In the genomic region with DNA sequence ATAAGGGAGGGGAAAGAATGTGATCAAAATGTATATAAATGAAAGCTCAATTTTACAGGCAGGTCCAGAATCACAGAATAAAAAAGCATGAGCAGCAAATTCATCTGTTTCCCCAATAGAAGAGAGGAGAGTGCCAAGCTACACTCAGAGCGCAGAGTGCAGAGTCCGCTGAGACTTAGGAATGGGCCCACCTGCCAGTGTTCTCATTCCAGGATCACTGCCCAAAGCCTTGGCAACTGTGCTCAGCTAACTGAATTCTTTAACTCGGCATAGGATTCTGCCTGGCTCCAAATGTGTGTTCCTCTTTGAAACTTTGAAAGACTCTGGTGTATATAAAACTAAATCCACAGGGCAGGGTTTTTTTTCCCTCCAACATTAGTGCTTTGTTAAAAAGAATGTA, we compare ENCODE assay signal across 13 mouse cellular contexts.
DNase-seq lines count a peak whose midpoint lies in the region; ATAC-seq and TF ChIP-seq lines count a peak whose summit lies in the region.
"Had no signal": no experiment of that assay in that cellular context is flagged by ENCODE, and none has a peak within 500 bp of the region (broad histone marks: within the 10 kb centered on the region; RNA-seq: fewer than 3 reads in every experiment).

No protein-coding gene starts in this region.

- H3K4me1 ChIP-seq in heart, embryonic 11.5 days (ENCODE audit: control insufficient read depth, insufficient read depth, low read length), result no peaks in the 10 kb centered on the region
- H3K4me1 ChIP-seq: liver, embryonic 13.5 days had no signal

- H3K9ac ChIP-seq in heart, embryonic 11.5 days (ENCODE audit: low read depth, low read length), result no peak overlapping the region
- H3K9ac ChIP-seq: liver, embryonic 13.5 days had no signal

- 85% methylated on average over 3 of the region's 3 CpGs for WGBS in heart, embryonic 11.5 days (ENCODE audit: insufficient replicate concordance)

- no peaks in the 10 kb centered on the region for H3K36me3 ChIP-seq in heart, embryonic 11.5 days (ENCODE audit: control insufficient read depth, insufficient read depth, low read length)
- no peaks in the 10 kb centered on the region for H3K36me3 ChIP-seq in myocyte (ENCODE audit: control insufficient read depth, insufficient read depth)
- H3K36me3 ChIP-seq: liver, embryonic 13.5 days had no signal

- no peak for ATAC-seq in heart, embryonic 11.5 days (replicated peaks; ENCODE audit: insufficient number of reproducible peaks, low FRiP score, low TSS enrichment)
- ATAC-seq: intestine, embryonic 16.5 days had no signal

- H3K27me3 ChIP-seq in heart, embryonic 11.5 days (ENCODE audit: control insufficient read depth, insufficient read depth, low read length), result no peaks in the 10 kb centered on the region
- no peaks in the 10 kb centered on the region for H3K27me3 ChIP-seq in myocyte (ENCODE audit: control insufficient read depth, insufficient read depth, insufficient read length)
- H3K27me3 ChIP-seq: CH12.LX; liver, embryonic 13.5 days had no signal

- no peaks in the 10 kb centered on the region for H3K79me2 ChIP-seq in myocyte (ENCODE audit: control insufficient read depth, insufficient read depth)

- intact Hi-C loops in heart, postnatal 10 days (cut with DNase I), result no loop called here

- H3ac ChIP-seq in myocyte (ENCODE audit: control insufficient read depth, insufficient read length), result no peak overlapping the region

- no peak overlapping the region for H3K27ac ChIP-seq in heart, embryonic 11.5 days (ENCODE audit: low read depth, low read length)
- H3K27ac ChIP-seq: liver, embryonic 13.5 days; stomach, postnatal 0 days had no signal

- TF ChIP-seq POLR2A in myocyte (IDR thresholded peaks at IDR 0.05; ENCODE audit: insufficient read length, low read depth), result no peak

- no peak overlapping the region for H3K4me3 ChIP-seq in heart, embryonic 11.5 days (ENCODE audit: low read depth, low read length)
- H3K4me3 ChIP-seq in myocyte, result no peak overlapping the region
- H3K4me3 ChIP-seq: liver, embryonic 13.5 days had no signal

- H3K4me2 ChIP-seq in heart, embryonic 11.5 days, result no peak overlapping the region
- H3K4me2 ChIP-seq in myocyte (ENCODE audit: low read depth), result peak overlapping the region; percentile 18
- H3K4me2 ChIP-seq: liver, embryonic 13.5 days had no signal

- peak; percentile 61 for DNase-seq in heart, adult 11 months
- peak; percentile 24 to 35 for DNase-seq in right cerebral cortex, postnatal 10 days (ENCODE audit: low spot score in 2 of 2)
- DNase-seq in right cerebral cortex, postnatal 36 days (ENCODE audit: low spot score in 2 of 2), result no peak
- DNase-seq in cerebellum, postnatal 14 days, result peak; percentile 42 to 68
- no peak for DNase-seq in heart, postnatal 4 days
- DNase-seq in heart, postnatal 10 days, result no peak
- DNase-seq: adrenal gland, adult 8-10 months; liver, embryonic 13.5 days had no signal

- H3K9me3 ChIP-seq in heart, embryonic 11.5 days (replicated peaks; ENCODE audit: control insufficient read depth, low read length), result no peaks in the 10 kb centered on the region
- H3K9me3 ChIP-seq: liver, embryonic 13.5 days had no signal

TF ChIP-seq in myocyte, 11 proteins besides CTCF, POLR2A, EP300 and RAD21:
- TF ChIP-seq MAX (IDR thresholded peaks at IDR 0.05; ENCODE audit: low read depth) (no peak), TCF12 (IDR thresholded peaks at IDR 0.05; ENCODE audit: insufficient read depth, poor library complexity, severe bottlenecking) (no peak), MYOD1 (IDR thresholded peaks at IDR 0.05; ENCODE audit: control insufficient read depth in 1 of 3, insufficient read length in 2 of 3, low read depth in 2 of 3) (peak in 1 of 3 experiments; percentile 29), MYOG (IDR thresholded peaks at IDR 0.05; ENCODE audit: control insufficient read depth in 1 of 3, insufficient read depth in 1 of 3, insufficient read length in 2 of 3, low read depth in 2 of 3) (peak in 1 of 3 experiments; percentile 47), POLR2AphosphoS2 (IDR thresholded peaks at IDR 0.05; ENCODE audit: insufficient read length, low read depth) (no peak), CEBPB (IDR thresholded peaks at IDR 0.05; ENCODE audit: insufficient read depth, poor library complexity, severe bottlenecking) (no peak), SRF (IDR thresholded peaks at IDR 0.05; ENCODE audit: control insufficient read depth, insufficient read length, low read depth) (no peak), E2F4 (IDR thresholded peaks at IDR 0.05; ENCODE audit: insufficient read depth) (no peak), USF1 (IDR thresholded peaks at IDR 0.05; ENCODE audit: low read depth) (no peak)

Comparison
In these comparisons a context has a peak if more than half of its experiments do, and no peak if none do; other contexts are left out.
1. DNase-seq: peak in heart, adult 11 months (single experiment), right cerebral cortex, postnatal 10 days (2 of 2) and cerebellum, postnatal 14 days (2 of 2); none in right cerebral cortex, postnatal 36 days (0 of 2), heart, postnatal 4 days (single experiment) and heart, postnatal 10 days (0 of 2).